Mouse (Mus musculus) sigmoid colon, adult 10 weeks (tissue): ENCODE measurements around the gene Sult1b1. TPM values are rescaled to one million over a fixed set of nuclear protein-coding genes. Genes with fewer than 3 reads are reported as not detected.

Source experiments
- polyA plus RNA-seq: library from polyadenylated mRNA; stranded (reverse); fragments of 350-450 nt; fragmentation: Illumina TruSeq; extraction: RNeasy Lipid Tissue Mini Kit (QIAGEN cat#74804); gene quantifications from one replicate; pipeline ENCODE4 v1.2.3, GENCODE M21; 2014; ENCODE audit warnings: low read depth, low replicate concordance

Gene Sult1b1
- 1,525 TPM for polyA plus RNA-seq

GRCm38 (mm10) chr5:87538111-87538510 lies at the start of gene Sult1b1:
Gene Sult1b1, minus strand, starts transcription at chr5:87538195.

GRCm38 (mm10) chr5:87568845-87569244 lies 30.9 kb upstream of the Sult1b1 start, which contains the start of gene Sult1d1:
Gene Sult1d1, minus strand, starts transcription at chr5:87569027.

GRCm38 (mm10) chr5:87490771-87491170 lies 47.2 kb downstream of the Sult1b1 start, which contains the start of gene Ugt2a1:
Gene Ugt2a1, minus strand, starts transcription at chr5:87490871.

GRCm38 (mm10) chr5:87486706-87487105 lies 51.3 kb downstream of the Sult1b1 start, which contains the start of gene Gm43638:
Gene Gm43638, minus strand, starts transcription at chr5:87486806.

GRCm38 (mm10) chr5:87482160-87482559 lies 55.8 kb downstream of the Sult1b1 start, which contains the start of gene Ugt2a2:
Gene Ugt2a2, minus strand, starts transcription at chr5:87482260.

Other genes starting within 250 kb of the Sult1b1 start
- not detected for gene Ugt2a3, start 201.0 kb downstream of the Sult1b1 start, polyA plus RNA-seq
- not detected for gene Ugt2b38, start 114.0 kb downstream of the Sult1b1 start, polyA plus RNA-seq
- gene Ugt2a2, start 55.9 kb downstream of the Sult1b1 start, polyA plus RNA-seq: not detected
- gene Gm43638, start 51.4 kb downstream of the Sult1b1 start, polyA plus RNA-seq: not detected
- gene Ugt2a1, start 47.3 kb downstream of the Sult1b1 start, polyA plus RNA-seq: 0.16 TPM
- gene Sult1d1, start 30.8 kb upstream of the Sult1b1 start, polyA plus RNA-seq: 1,435 TPM
- not detected for gene Sult1e1, start 53.4 kb upstream of the Sult1b1 start, polyA plus RNA-seq
- not detected for gene Csn1s1, start 128.0 kb upstream of the Sult1b1 start, polyA plus RNA-seq
- gene Csn2, start 161.4 kb upstream of the Sult1b1 start, polyA plus RNA-seq: not detected
- gene Csn1s2a, start 236.4 kb upstream of the Sult1b1 start, polyA plus RNA-seq: not detected